Mouse (Mus musculus): ENCODE measurements around the gene Gpt2.

- TF ChIP-seq MYOG (IDR thresholded peaks at IDR 0.05; ENCODE audit: control insufficient read depth in 1 of 3, insufficient read depth in 1 of 3, insufficient read length in 2 of 3, low read depth in 2 of 3) (no peak), POLR2A (IDR thresholded peaks at IDR 0.05; ENCODE audit: insufficient read length, low read depth) (no peak), USF1 (IDR thresholded peaks at IDR 0.05; ENCODE audit: low read depth) (no peak), MAX (IDR thresholded peaks at IDR 0.05; ENCODE audit: low read depth) (no peak), CEBPB (IDR thresholded peaks at IDR 0.05; ENCODE audit: insufficient read depth, poor library complexity, severe bottlenecking) (no peak), TCF3 (IDR thresholded peaks at IDR 0.05; ENCODE audit: insufficient read length, low read depth) (no peak)
Observed at GRCm38 (mm10) chr8:85520586-85520985, 28.2 kb downstream of the Gpt2 start.
